Mouse (Mus musculus) CH12.LX (cell line): Measurements from ENCODE around the gene Cenpj. TPM values are rescaled to one million over a fixed set of nuclear protein-coding genes. Genes with fewer than 3 reads are reported as not detected.

Source experiments
- DNase-seq: peaks from one replicate; pipeline ENCODE4 v3.0.0-alpha.2; 2013; ENCODE audit errors: extremely low read depth
- H3K27ac ChIP-seq: 2 replicates; pipeline ENCODE4 v1.5.1; 2012; ENCODE audit warnings: low read depth, mild to moderate bottlenecking, control low read depth, moderate library complexity; ENCODE audit not compliant: insufficient read depth
- H3K27me3 ChIP-seq: replicated peaks from 2 replicates; pipeline ENCODE3; 2012; ENCODE audit warnings: inconsistent platforms
- H3K36me3 ChIP-seq, 2 experiments: replicated peaks in 1 of 2; 2 replicates each; pipeline versions ENCODE3 to v1.6.1; 2012; ENCODE audit warnings: inconsistent platforms in 1 of 2, low read length in 1 of 2, mild to moderate bottlenecking in 1 of 2, mixed read lengths in 1 of 2, moderate library complexity in 1 of 2; ENCODE audit not compliant: control insufficient read depth in 1 of 2, insufficient read depth in 1 of 2
- H3K4me1 ChIP-seq, 2 experiments: 2 replicates each; pipeline ENCODE4 v1.6.1; 2012; ENCODE audit warnings: inconsistent platforms in 1 of 2, moderate library complexity in 1 of 2; ENCODE audit not compliant: insufficient read depth in 2 of 2, control insufficient read depth in 1 of 2
- H3K4me2 ChIP-seq: 2 replicates; pipeline ENCODE4 v1.6.1; 2012; ENCODE audit warnings: low read depth, mild to moderate bottlenecking, control low read depth; ENCODE audit not compliant: poor library complexity, insufficient read depth, severe bottlenecking
- H3K4me3 ChIP-seq, 3 experiments: fragments of 150-350 bp in 1 of 3; sonication (generic) in 1 of 3; replicated peaks in 1 of 3; 2 replicates each; pipeline versions ENCODE3 to v1.5.1; 2011 to 2012; ENCODE audit warnings: low read depth in 2 of 3, low read length in 2 of 3, mild to moderate bottlenecking in 2 of 3, moderate library complexity in 2 of 3, control low read depth in 1 of 3, improper control_type of control experiment in 1 of 3, inconsistent platforms in 1 of 3, mixed read lengths in 1 of 3; ENCODE audit not compliant: poor library complexity in 1 of 3
- H3K79me2 ChIP-seq: replicated peaks from 2 replicates; pipeline ENCODE4 v1.6.1; 2012; ENCODE audit warnings: mild to moderate bottlenecking, moderate library complexity; ENCODE audit not compliant: control insufficient read depth, poor library complexity, insufficient read depth, severe bottlenecking; ENCODE audit errors: extremely low read depth
- H3K9ac ChIP-seq: 2 replicates; pipeline ENCODE4 v1.6.1; 2012; ENCODE audit warnings: low read depth, mild to moderate bottlenecking, control low read depth, moderate library complexity; ENCODE audit not compliant: insufficient read depth
- H3K9me3 ChIP-seq: replicated peaks from 2 replicates; pipeline ENCODE3; 2012; ENCODE audit warnings: low read length, inconsistent platforms, mixed read lengths
- BHLHE40 ChIP-seq: IDR thresholded peaks from 2 replicates; pipeline ENCODE4 v1.6.1; 2011; ENCODE audit warnings: mild to moderate bottlenecking, low read depth, low read length, improper control_type of control experiment
- CHD1 ChIP-seq: IDR thresholded peaks from 2 replicates; pipeline ENCODE4 v1.6.1; 2012; ENCODE audit warnings: low read depth, low read length, improper control_type of control experiment, inconsistent platforms
- E2F4 ChIP-seq: IDR thresholded peaks from 2 replicates; pipeline ENCODE4 v1.6.1; 2011; ENCODE audit warnings: low read depth, low read length, improper control_type of control experiment; ENCODE audit not compliant: insufficient replicate concordance
- ELF1 ChIP-seq: IDR thresholded peaks from 2 replicates; pipeline ENCODE4 v1.6.1; 2014; ENCODE audit warnings: low read depth, mild to moderate bottlenecking, inconsistent platforms, low read length, improper control_type of control experiment
- ETS1 ChIP-seq: conservative IDR thresholded peaks from 2 replicates; pipeline ENCODE4 v1.6.1; 2012; ENCODE audit warnings: low read depth, mild to moderate bottlenecking, inconsistent platforms, low read length, improper control_type of control experiment, moderate library complexity
- GABPA ChIP-seq: IDR thresholded peaks from 2 replicates; pipeline ENCODE4 v1.6.1; 2012; ENCODE audit warnings: low read depth, low read length, improper control_type of control experiment, inconsistent platforms; ENCODE audit not compliant: insufficient replicate concordance
- HCFC1 ChIP-seq: IDR thresholded peaks from 2 replicates; pipeline ENCODE4 v1.6.1; 2012; ENCODE audit warnings: low read depth, mild to moderate bottlenecking, inconsistent platforms, low read length, improper control_type of control experiment
- IRF4 ChIP-seq: IDR thresholded peaks from 2 replicates; pipeline ENCODE4 v1.6.1; 2014; ENCODE audit warnings: low read depth, mild to moderate bottlenecking, inconsistent platforms, low read length, improper control_type of control experiment
- JUN ChIP-seq: IDR thresholded peaks from 2 replicates; pipeline ENCODE4 v1.6.1; 2011; ENCODE audit warnings: low read depth, mild to moderate bottlenecking, low read length, improper control_type of control experiment, moderate library complexity; ENCODE audit not compliant: insufficient read depth
- KAT2A ChIP-seq: IDR thresholded peaks from 2 replicates; pipeline ENCODE4 v1.6.1; 2012; ENCODE audit warnings: low read length, improper control_type of control experiment, inconsistent platforms; ENCODE audit not compliant: insufficient replicate concordance
- MAFK ChIP-seq: IDR thresholded peaks from 2 replicates; pipeline ENCODE4 v1.6.1; 2011; ENCODE audit warnings: low read length, improper control_type of control experiment; ENCODE audit not compliant: insufficient replicate concordance
- MAX ChIP-seq: IDR thresholded peaks from 2 replicates; pipeline ENCODE4 v1.6.1; 2011; ENCODE audit warnings: low read length, improper control_type of control experiment
- MAZ ChIP-seq: IDR thresholded peaks from 2 replicates; pipeline ENCODE4 v1.6.1; 2012; ENCODE audit warnings: low read depth, mild to moderate bottlenecking, inconsistent platforms, low read length, improper control_type of control experiment, moderate library complexity
- MEF2A ChIP-seq: IDR thresholded peaks from 2 replicates; pipeline ENCODE4 v1.6.1; 2014; ENCODE audit warnings: low read depth, mild to moderate bottlenecking, inconsistent platforms, low read length, improper control_type of control experiment, borderline replicate concordance
- MXI1 ChIP-seq: IDR thresholded peaks from 2 replicates; pipeline ENCODE4 v1.6.1; 2011; ENCODE audit warnings: mild to moderate bottlenecking, low read depth, low read length, improper control_type of control experiment
- MYC ChIP-seq: IDR thresholded peaks from 2 replicates; pipeline ENCODE4 v1.6.1; 2011; ENCODE audit warnings: low read depth, mild to moderate bottlenecking, improper control_type of control experiment, low read length
- NELFE ChIP-seq: IDR thresholded peaks from 2 replicates; pipeline ENCODE4 v1.6.1; 2011; ENCODE audit warnings: low read depth, low read length, improper control_type of control experiment
- NRF1 ChIP-seq: IDR thresholded peaks from 2 replicates; pipeline ENCODE4 v1.6.1; 2014; ENCODE audit warnings: low read depth, mild to moderate bottlenecking, inconsistent platforms, low read length, improper control_type of control experiment, moderate library complexity
- POLR2A ChIP-seq: IDR thresholded peaks from 2 replicates; pipeline ENCODE4 v1.6.1; 2011; ENCODE audit warnings: low read depth, mild to moderate bottlenecking, improper control_type of control experiment, low read length
- POLR2AphosphoS2 ChIP-seq: IDR thresholded peaks from 2 replicates; pipeline ENCODE4 v1.6.1; 2011; ENCODE audit warnings: low read depth, low read length, improper control_type of control experiment
- RAD21 ChIP-seq: IDR thresholded peaks from 2 replicates; pipeline ENCODE4 v1.6.1; 2011; ENCODE audit warnings: low read depth, mild to moderate bottlenecking, low read length, improper control_type of control experiment, moderate library complexity
- SIN3A ChIP-seq: IDR thresholded peaks from 2 replicates; pipeline ENCODE4 v1.6.1; 2012; ENCODE audit warnings: low read length, improper control_type of control experiment, inconsistent platforms
- SMC3 ChIP-seq: IDR thresholded peaks from 2 replicates; pipeline ENCODE4 v1.6.1; 2011; ENCODE audit warnings: low read depth, low read length, improper control_type of control experiment
- TBP ChIP-seq: conservative IDR thresholded peaks from 2 replicates; pipeline ENCODE4 v1.6.1; 2011; ENCODE audit warnings: low read depth, low read length, improper control_type of control experiment
- TCF12 ChIP-seq: IDR thresholded peaks from 2 replicates; pipeline ENCODE4 v1.6.1; 2014; ENCODE audit warnings: low read depth, mild to moderate bottlenecking, inconsistent platforms, low read length, improper control_type of control experiment
- USF1 ChIP-seq: IDR thresholded peaks from 2 replicates; pipeline ENCODE4 v1.6.1; 2014; ENCODE audit warnings: low read depth, mild to moderate bottlenecking, inconsistent platforms, low read length, improper control_type of control experiment
- USF2 ChIP-seq: conservative IDR thresholded peaks from 2 replicates; pipeline ENCODE4 v1.6.1; 2011; ENCODE audit warnings: low read depth, low read length, improper control_type of control experiment
- ZKSCAN1 ChIP-seq: IDR thresholded peaks from 2 replicates; pipeline ENCODE4 v1.6.1; 2012; ENCODE audit warnings: low read depth, inconsistent platforms, low read length, improper control_type of control experiment, borderline replicate concordance
- ZMIZ1 ChIP-seq: IDR thresholded peaks from 2 replicates; pipeline ENCODE4 v1.6.1; 2012; ENCODE audit warnings: low read depth, mild to moderate bottlenecking, inconsistent platforms, low read length, improper control_type of control experiment
- dilution Hi-C: fragments of 300-500 bp; cut with MboI; formaldehyde crosslinking; loops from 2 replicates; pipeline ENCODE4 v1.14.3; 2020; ENCODE audit warnings: low sequenced_read_pairs; ENCODE audit not compliant: extremely low pct_unique_long_range_greater_than_20kb, extremely low pct_ligation_motif_present
- in situ Hi-C: fragments of 300-500 bp; cut with MboI; formaldehyde crosslinking; loops from 3 replicates; pipeline ENCODE4 v1.14.3; 2019; ENCODE audit warnings: low sequenced_read_pairs, low pct_ligation_motif_present, low pct_unique_long_range_greater_than_20kb, mixed read lengths
- polyA plus RNA-seq: library from polyadenylated mRNA; unstranded; fragments of >175 nt; gene quantifications from 2 replicates; pipeline ENCODE4 v1.2.1, GENCODE M21; 2012; ENCODE audit warnings: low read depth; ENCODE audit not compliant: insufficient read length
- total RNA-seq, 2 experiments: library from RNA; depleted of rRNA; stranded (reverse); fragments of 300-350 nt in 1 of 2; fragments of >200 nt in 1 of 2; gene quantifications; 2 replicates each; pipeline ENCODE4 v1.2.3; 2012 to 2014

Cenpj gene
- total and polyA plus RNA-seq, 3 experiments, result 3.1 to 12.3 (median 7.8) TPM

- TF ChIP-seq ZKSCAN1, result no peak
- no peak for TF ChIP-seq MAX
- no peak for TF ChIP-seq MEF2A
- no peak for TF ChIP-seq USF1
- no peak for TF ChIP-seq CHD1
- Histone ChIP-seq H3K4me3 (no peak overlapping the region), H3K4me1 (peaks cover 5 to 47% of the 10 kb centered on the region in 2 experiments), H3K27me3 (no peaks in the 10 kb centered on the region), H3K4me2 (peak overlapping the region; percentile 70; the same call in 1 of the 2 replicates), H3K9me3 (no peaks in the 10 kb centered on the region), H3K36me3 (peaks cover 3 to 14% of the 10 kb centered on the region in 2 experiments), H3K9ac (peak overlapping the region; percentile 55; the same call in 1 of the 2 replicates), H3K27ac (no peak overlapping the region), H3K79me2 (peaks cover 20% of the 10 kb centered on the region)
- dilution Hi-C loops, result no loop called here
- DNase-seq, result no peak
- in situ Hi-C loops, result no loop called here
Measured at GRCm38 (mm10) chr14:56572546-56572945, 2.7 kb downstream of the Cenpj start.

DNA sequence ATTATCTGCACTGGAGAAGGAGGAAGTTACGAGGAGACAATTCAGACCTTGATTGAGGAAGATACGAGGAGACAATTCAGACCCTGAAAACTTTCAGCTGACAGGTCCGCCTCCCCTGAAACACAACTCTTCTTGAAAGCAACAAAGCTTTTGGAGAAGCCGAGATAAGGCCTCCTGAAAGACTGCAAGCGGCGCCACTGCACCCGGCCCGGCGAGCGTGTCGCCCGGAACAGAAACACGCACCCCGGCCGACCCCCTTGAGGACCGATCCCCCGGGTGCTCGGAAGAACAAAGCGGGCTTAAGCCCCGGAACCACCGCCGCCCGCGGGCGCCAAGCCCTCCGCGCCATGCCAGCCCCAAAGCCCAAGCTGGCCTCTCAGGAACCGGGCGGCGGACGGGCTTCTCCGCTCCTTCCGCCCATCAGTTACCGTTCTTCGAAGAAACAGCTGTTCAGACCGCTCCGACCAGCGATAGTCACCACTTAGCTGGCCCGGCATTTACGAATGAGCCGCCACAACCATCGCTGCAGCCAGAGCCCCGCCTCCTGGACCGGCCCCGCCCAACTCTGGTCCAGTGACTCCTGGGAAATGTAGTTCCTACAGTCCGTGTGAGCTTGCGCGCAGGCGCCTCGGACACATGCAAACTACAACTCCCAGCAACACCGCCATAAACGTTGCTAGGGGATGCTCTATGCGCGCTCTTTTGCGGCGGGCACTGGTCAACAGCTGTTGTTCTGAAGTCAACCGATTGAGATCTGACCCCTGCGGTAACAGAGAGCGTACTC lies 3.7 kb downstream of the Cenpj start:
- Histone ChIP-seq H3K4me3 (peak overlapping the region; percentile 65 to 84 (median 80)), H3K27me3 (no peaks in the 10 kb centered on the region), H3K27ac (no peak overlapping the region), H3K4me2 (peak overlapping the region; percentile 87), H3K79me2 (peaks cover 18% of the 10 kb centered on the region), H3K9ac (peak overlapping the region; percentile 55), H3K9me3 (no peaks in the 10 kb centered on the region), H3K36me3 (peaks cover 3 to 11% of the 10 kb centered on the region in 2 experiments), H3K4me1 (peaks cover 5 to 40% of the 10 kb centered on the region in 2 experiments)
- dilution Hi-C loops (no loop called here), in situ Hi-C loops (no loop called here)
- peak; percentile 97 for DNase-seq
- TF ChIP-seq JUN (no peak), RAD21 (no peak), ELF1 (peak; percentile 72), POLR2A (peak; percentile 70), NRF1 (peak; percentile 94), TBP (0 out of 2 replicates have a peak, but pooled peaks have one; percentile 22), GABPA (peak; percentile 70; the same call in 1 of the 2 replicates), SMC3 (no peak), TCF12 (peak; percentile 78), ZKSCAN1 (no peak), MAZ (peak; percentile 89), ZMIZ1 (no peak; the same call in 1 of the 2 replicates), MAX (peak; percentile 66; the same call in 1 of the 2 replicates), MXI1 (peak; percentile 95), KAT2A (peak; percentile 95; the same call in 1 of the 2 replicates), SIN3A (peak; percentile 100), HCFC1 (peak; percentile 99), NELFE (peak; percentile 70; the same call in 1 of the 2 replicates), E2F4 (peak; percentile 92; the same call in 1 of the 2 replicates), MAFK (no peak), IRF4 (peak; percentile 43; the same call in 1 of the 2 replicates), USF2 (no peak), BHLHE40 (0 out of 2 replicates have a peak, but pooled peaks have one; percentile 6), ETS1 (peak; percentile 70), MYC (peak; percentile 64; the same call in 1 of the 2 replicates), POLR2AphosphoS2 (peak; percentile 53; the same call in 1 of the 2 replicates), MEF2A (peak; percentile 39; the same call in 1 of the 2 replicates)
